Mouse (Mus musculus) C2C12 (cell line): ENCODE measurements at regions not wholly inside any gene's neighbourhood (a gene's known extent, or its start where the extent isn't known, plus 50 kb on each side); places are given as distances from the start of the nearest gene placed in this dataset.

ENCODE experiments used
- H3K27me3 ChIP-seq: one replicate; pipeline ENCODE4 v1.6.1; 2011; ENCODE audit not compliant: control insufficient read depth, insufficient read depth, insufficient read length
- H3K36me3 ChIP-seq: one replicate; pipeline ENCODE4 v1.6.1; 2011; ENCODE audit not compliant: control insufficient read depth, insufficient read depth
- H3K4me3 ChIP-seq: one replicate; pipeline ENCODE4 v1.5.1; 2011; ENCODE audit warnings: mild to moderate bottlenecking, control low read depth; ENCODE audit not compliant: poor library complexity, insufficient read depth, severe bottlenecking
- H3K79me2 ChIP-seq: one replicate; pipeline ENCODE4 v1.6.1; 2011; ENCODE audit not compliant: control insufficient read depth, insufficient read depth
- H3K79me3 ChIP-seq: one replicate; pipeline ENCODE4 v1.6.1; 2011; ENCODE audit warnings: low read depth, control low read depth
- H3ac ChIP-seq: one replicate; pipeline ENCODE3; 2011; ENCODE audit warnings: low read depth; ENCODE audit not compliant: control insufficient read depth, insufficient read length
- CEBPB ChIP-seq: IDR thresholded peaks from one replicate; pipeline ENCODE4 v1.6.1; 2011; ENCODE audit warnings: low read depth, mild to moderate bottlenecking, control low read depth, moderate library complexity
- CTCF ChIP-seq: IDR thresholded peaks from one replicate; pipeline ENCODE4 v1.5.1; 2011; ENCODE audit not compliant: control insufficient read depth, insufficient read depth, insufficient read length
- FOSL1 ChIP-seq: IDR thresholded peaks from one replicate; pipeline ENCODE4 v1.8.0; 2011; ENCODE audit warnings: mild to moderate bottlenecking, low read length; ENCODE audit not compliant: poor library complexity, insufficient read depth, severe bottlenecking
- MAX ChIP-seq: IDR thresholded peaks from one replicate; pipeline ENCODE4 v1.6.1; 2011; ENCODE audit warnings: mild to moderate bottlenecking, control low read depth
- MYOD1 ChIP-seq: IDR thresholded peaks from one replicate; pipeline ENCODE4 v1.6.1; 2011; ENCODE audit warnings: low read depth; ENCODE audit not compliant: control insufficient read depth, insufficient read length
- MYOG ChIP-seq: IDR thresholded peaks from one replicate; pipeline ENCODE4 v1.6.1; 2011; ENCODE audit not compliant: control insufficient read depth, insufficient read length; ENCODE audit errors: extremely low read depth
- USF1 ChIP-seq: IDR thresholded peaks from one replicate; pipeline ENCODE4 v1.6.1; 2011; ENCODE audit warnings: low read depth, mild to moderate bottlenecking, control low read depth, moderate library complexity

- TF ChIP-seq CEBPB (no peak), FOSL1 (no peak), MAX (no peak), MYOG (no peak), MYOD1 (no peak), CTCF (no peak), USF1 (no peak)
- Histone ChIP-seq H3K79me2 (no peaks in the 10 kb centered on the region), H3K4me3 (no peak overlapping the region), H3K36me3 (no peaks in the 10 kb centered on the region), H3K27me3 (no peaks in the 10 kb centered on the region), H3K79me3 (no peaks in the 10 kb centered on the region), H3ac (no peak overlapping the region)
Observed at GRCm38 (mm10) chr1:147291119-147291518, 796.6 kb downstream of the Brinp3 start.

GRCm38 (mm10) chr1:147309246-147309645, 814.7 kb downstream of the Brinp3 start:
- Histone ChIP-seq H3K79me2 (no peaks in the 10 kb centered on the region), H3ac (no peak overlapping the region), H3K27me3 (no peaks in the 10 kb centered on the region), H3K79me3 (no peaks in the 10 kb centered on the region), H3K4me3 (no peak overlapping the region), H3K36me3 (no peaks in the 10 kb centered on the region)
- TF ChIP-seq CEBPB (no peak), FOSL1 (no peak), CTCF (no peak), USF1 (no peak), MYOG (no peak), MYOD1 (no peak), MAX (no peak)

- Histone ChIP-seq H3K27me3 (no peaks in the 10 kb centered on the region), H3K4me3 (no peak overlapping the region), H3ac (no peak overlapping the region), H3K79me3 (no peaks in the 10 kb centered on the region), H3K79me2 (no peaks in the 10 kb centered on the region), H3K36me3 (no peaks in the 10 kb centered on the region)
- TF ChIP-seq CTCF = no peak
- TF ChIP-seq MYOG = no peak
- TF ChIP-seq MAX = no peak
- TF ChIP-seq FOSL1 = no peak
- TF ChIP-seq MYOD1 = no peak
- TF ChIP-seq USF1 = no peak
- TF ChIP-seq CEBPB = no peak
Observed at GRCm38 (mm10) chr1:147343276-147343953, 848.9 kb downstream of the Brinp3 start.

GRCm38 (mm10) chr1:147344027-147344426, 849.5 kb downstream of the Brinp3 start:
- no peaks in the 10 kb centered on the region for H3K79me3 ChIP-seq
- no peak overlapping the region for H3ac ChIP-seq
- no peaks in the 10 kb centered on the region for H3K27me3 ChIP-seq
- no peak for TF ChIP-seq FOSL1
- no peak for TF ChIP-seq MYOD1
- TF ChIP-seq MYOG = no peak
- TF ChIP-seq MAX = no peak
- no peak for TF ChIP-seq CEBPB
- no peak for TF ChIP-seq CTCF
- no peak for TF ChIP-seq USF1
- no peak overlapping the region for H3K4me3 ChIP-seq
- H3K36me3 ChIP-seq = no peaks in the 10 kb centered on the region
- no peaks in the 10 kb centered on the region for H3K79me2 ChIP-seq
